Mouse (Mus musculus) intestine, embryonic 15.5 days (tissue): ENCODE results near the gene Laptm4a. TPM values are rescaled to one million over a fixed set of nuclear protein-coding genes. Genes with fewer than 3 reads are reported as not detected.

ENCODE experiments used
- polyA plus RNA-seq: library from polyadenylated mRNA; unstranded; fragments of >200 nt; fragmentation: Nextera tagmentation; extraction: Ambion mirVana; gene quantifications from 2 replicates; pipeline ENCODE4 v1.2.1, GENCODE M21; 2015

Laptm4a gene
- polyA plus RNA-seq, 1 experiment from 2014 or later: 294 TPM

Other genes starting within 250 kb of the Laptm4a start
- 37.7 and 43.5 TPM in 2 replicates for gene Pum2, start 247.5 kb upstream of the Laptm4a start, polyA plus RNA-seq
- gene Sdc1, start 150.3 kb upstream of the Laptm4a start, polyA plus RNA-seq: 101 and 106 TPM in 2 replicates
- 0.11 and 0.13 TPM in 2 replicates for gene Matn3, start 26.3 kb downstream of the Laptm4a start, polyA plus RNA-seq
- 9.9 and 11.6 TPM in 2 replicates for gene Wdr35, start 52.2 kb downstream of the Laptm4a start, polyA plus RNA-seq
- gene Ttc32, start 108.3 kb downstream of the Laptm4a start, polyA plus RNA-seq: 31.7 and 35.8 TPM in 2 replicates